Mouse (Mus musculus) lung, postnatal 0 days (tissue): ENCODE data around the gene C130050O18Rik.

ENCODE experiments used
- CTCF ChIP-seq: IDR thresholded peaks from 2 replicates; pipeline ENCODE4 v1.5.1; 2016; ENCODE audit warnings: antibody characterized with exemption, mild to moderate bottlenecking
- EP300 ChIP-seq: IDR thresholded peaks from 2 replicates; pipeline ENCODE4 v1.6.1; 2016; ENCODE audit warnings: antibody characterized with exemption, mild to moderate bottlenecking, control low read depth

GRCm38 (mm10) chr5:139393197-139393588, 11.9 kb upstream of the C130050O18Rik start:
- TF ChIP-seq CTCF (no peak), EP300 (no peak)
